Mouse (Mus musculus) CH12.LX (cell line): ENCODE data around the gene Il4i1.

Experiments
- CHD1 ChIP-seq: IDR thresholded peaks from 2 replicates; pipeline ENCODE4 v1.6.1; 2012; ENCODE audit warnings: low read depth, low read length, improper control_type of control experiment, inconsistent platforms
- CTCF ChIP-seq, 2 experiments: IDR thresholded peaks in 1 of 2; conservative IDR thresholded peaks in 1 of 2; 2 replicates each; pipeline ENCODE4 v1.5.1; 2011 to 2012; ENCODE audit warnings: low read depth in 2 of 2, low read length in 2 of 2, improper control_type of control experiment in 1 of 2, inconsistent platforms in 1 of 2, mild to moderate bottlenecking in 1 of 2, moderate library complexity in 1 of 2
- EP300 ChIP-seq: IDR thresholded peaks from 2 replicates; pipeline ENCODE4 v1.6.1; 2011; ENCODE audit warnings: low read length, improper control_type of control experiment
- MXI1 ChIP-seq: IDR thresholded peaks from 2 replicates; pipeline ENCODE4 v1.6.1; 2011; ENCODE audit warnings: mild to moderate bottlenecking, low read depth, low read length, improper control_type of control experiment
- POLR2A ChIP-seq: IDR thresholded peaks from 2 replicates; pipeline ENCODE4 v1.6.1; 2011; ENCODE audit warnings: low read depth, mild to moderate bottlenecking, improper control_type of control experiment, low read length
- POLR2AphosphoS2 ChIP-seq: IDR thresholded peaks from 2 replicates; pipeline ENCODE4 v1.6.1; 2011; ENCODE audit warnings: low read depth, low read length, improper control_type of control experiment
- SIN3A ChIP-seq: IDR thresholded peaks from 2 replicates; pipeline ENCODE4 v1.6.1; 2012; ENCODE audit warnings: low read length, improper control_type of control experiment, inconsistent platforms

DNA sequence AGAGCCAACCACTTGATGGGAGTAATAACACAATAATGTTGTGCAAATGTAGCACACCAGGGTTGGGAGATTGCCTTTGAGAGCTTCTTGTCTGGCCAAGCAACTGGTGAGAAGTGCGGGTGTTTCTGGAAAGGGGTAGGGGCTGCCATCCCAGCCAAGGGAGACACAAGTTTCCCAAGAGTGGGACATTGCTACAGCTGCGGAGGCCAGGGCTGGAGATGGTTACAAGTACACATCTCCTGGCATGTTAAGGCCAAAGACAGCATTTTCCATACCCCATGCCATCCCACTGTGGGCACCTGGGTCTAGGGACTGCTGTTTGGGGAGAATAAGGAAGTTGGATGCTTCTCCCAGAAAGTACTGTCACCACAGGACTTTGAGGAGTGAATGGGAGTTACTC is 36.9 kb downstream of the Il4i1 start:
- TF ChIP-seq CHD1 (no peak), POLR2AphosphoS2 (peak; percentile 21; the same call in 1 of the 2 replicates), EP300 (no peak), CTCF (conservative IDR thresholded peaks at IDR 0.05 in 1 of 2, IDR thresholded peaks at IDR 0.05 in 1 of 2; ENCODE audit: low read depth in 2 of 2, low read length in 2 of 2) (no peak), POLR2A (no peak), MXI1 (no peak), SIN3A (no peak)
